Mouse (Mus musculus) G1E (cell line): ENCODE results near the gene Syp. TPM values are rescaled to one million over a fixed set of nuclear protein-coding genes. Genes with fewer than 3 reads are reported as not detected.

ENCODE experiments used
- ATAC-seq: 2 replicates; pipeline ENCODE4 v1.8.0; 2016; ENCODE audit warnings: mild to moderate bottlenecking; ENCODE audit not compliant: insufficient number of reproducible peaks, poor library complexity, low FRiP score, severe bottlenecking; ENCODE audit errors: extremely low read depth
- DNase-seq: peaks from one replicate; pipeline ENCODE4 v3.0.0; 2012; ENCODE audit warnings: low spot score
- H3K27me3 ChIP-seq: 2 replicates; pipeline ENCODE4 v1.6.1; 2012; ENCODE audit warnings: mild to moderate bottlenecking, low read length, inconsistent platforms; ENCODE audit not compliant: insufficient read depth
- H3K36me3 ChIP-seq: replicated peaks from 2 replicates; pipeline ENCODE3; 2012; ENCODE audit warnings: mild to moderate bottlenecking, inconsistent platforms
- H3K4me1 ChIP-seq: 2 replicates; pipeline ENCODE4 v1.6.1; 2012; ENCODE audit warnings: low read depth, low read length, inconsistent platforms, mixed read lengths; ENCODE audit not compliant: insufficient read depth
- H3K4me3 ChIP-seq: 2 replicates; pipeline ENCODE4 v1.5.1; 2012; ENCODE audit warnings: low read depth, mild to moderate bottlenecking, inconsistent platforms, low read length, moderate library complexity, mixed read lengths
- H3K9me3 ChIP-seq: replicated peaks from 2 replicates; pipeline ENCODE4 v1.6.1; 2012; ENCODE audit warnings: inconsistent platforms
- CTCF ChIP-seq: IDR thresholded peaks from 2 replicates; pipeline ENCODE4 v1.5.1; 2012; ENCODE audit warnings: low read depth, low read length, inconsistent platforms, mixed read lengths
- GATA1 ChIP-seq: IDR thresholded peaks from 2 replicates; pipeline ENCODE4 v1.6.1; 2012; ENCODE audit warnings: borderline replicate concordance, low read length, inconsistent platforms, mixed read lengths
- GATA2 ChIP-seq: IDR thresholded peaks from 2 replicates; pipeline ENCODE4 v1.6.1; 2012; ENCODE audit warnings: low read depth, low read length, inconsistent platforms, borderline replicate concordance
- POLR2AphosphoS5 ChIP-seq: IDR thresholded peaks from 2 replicates; pipeline ENCODE4 v1.6.1; 2012; ENCODE audit warnings: low read depth, low read length, inconsistent platforms; ENCODE audit not compliant: insufficient replicate concordance
- TAL1 ChIP-seq: conservative IDR thresholded peaks from 2 replicates; pipeline ENCODE4 v1.6.1; 2012; ENCODE audit warnings: low read depth, low read length, inconsistent platforms, mixed read lengths
- polyA plus RNA-seq: library from polyadenylated mRNA; stranded (reverse); fragments of >175 nt; gene quantifications from 2 replicates; pipeline ENCODE4 v1.2.3, GENCODE M21; 2012
- total RNA-seq, 2 experiments: library from RNA; stranded (forward) in 1 of 2; stranded (reverse) in 1 of 2; fragments of 200-1000 nt in 1 of 2; fragments of >200 nt in 1 of 2; fragmentation: Nextera tagmentation in 1 of 2; gene quantifications; 2 replicates each; pipeline ENCODE4 v1.2.3; 2014 to 2017

The Syp gene
- total and polyA plus RNA-seq, 3 experiments, result 0.38 to 0.83 (median 0.49) TPM

- H3K4me3 ChIP-seq, result peak overlapping the region; percentile 30; the same call in 1 of the 2 replicates
- peak; percentile 60 for DNase-seq
- H3K9me3 ChIP-seq, result no peaks in the 10 kb centered on the region
- H3K27me3 ChIP-seq, result peaks cover 4% of the 10 kb centered on the region
- TF ChIP-seq GATA1, result no peak
- TF ChIP-seq CTCF, result peak; percentile 55
- peaks cover 19% of the 10 kb centered on the region for H3K4me1 ChIP-seq
- peak; percentile 73 for ATAC-seq
- H3K36me3 ChIP-seq, result no peaks in the 10 kb centered on the region
These were observed 41.3 kb downstream of the Syp start for GRCm38 (mm10) chrX:7679405-7680056.

GRCm38 (mm10) chrX:7680057-7680412 lies 41.8 kb downstream of the Syp start:
- Histone ChIP-seq H3K9me3 (no peaks in the 10 kb centered on the region), H3K27me3 (peaks cover 7% of the 10 kb centered on the region), H3K4me1 (peaks cover 14% of the 10 kb centered on the region), H3K36me3 (no peaks in the 10 kb centered on the region), H3K4me3 (peak overlapping the region; percentile 30; the same call in 1 of the 2 replicates)
- TF ChIP-seq GATA2 (no peak), GATA1 (no peak), CTCF (no peak), TAL1 (no peak)
- DNase-seq (no peak), ATAC-seq (no peak)

GRCm38 (mm10) chrX:7680864-7681263 lies 42.6 kb downstream of the Syp start, which contains the start of gene Magix:
Gene Magix (minus strand): TSS chrX:7681251.
- H3K4me3 ChIP-seq, result no peak within 1 kb of the TSS
- peaks cover 7% of the 10 kb centered on the region for H3K27me3 ChIP-seq
- no peak for DNase-seq
- TF ChIP-seq GATA2, result no peak
- TF ChIP-seq TAL1, result no peak
- TF ChIP-seq GATA1, result no peak
- no peak for TF ChIP-seq CTCF
- TF ChIP-seq POLR2AphosphoS5, result no peak
- no peak for ATAC-seq
- peaks cover 7% of the 10 kb centered on the region for H3K4me1 ChIP-seq
- H3K36me3 ChIP-seq, result no peaks in the 10 kb centered on the region
- H3K9me3 ChIP-seq, result no peaks in the 10 kb centered on the region

GRCm38 (mm10) chrX:7688321-7688720 lies 50.0 kb downstream of the Syp start:
- Histone ChIP-seq H3K9me3 (no peaks in the 10 kb centered on the region), H3K4me3 (no peak overlapping the region), H3K4me1 (peaks cover 2% of the 10 kb centered on the region; the same call in 1 of the 2 replicates), H3K27me3 (peaks cover 24% of the 10 kb centered on the region), H3K36me3 (no peaks in the 10 kb centered on the region)
- DNase-seq (no peak), ATAC-seq (no peak)
- TF ChIP-seq TAL1 (no peak), CTCF (no peak), POLR2AphosphoS5 (no peak), GATA2 (no peak), GATA1 (no peak)

GRCm38 (mm10) chrX:7690486-7690885 lies 52.2 kb downstream of the Syp start:
- TF ChIP-seq CTCF (no peak), GATA2 (no peak), GATA1 (no peak), POLR2AphosphoS5 (no peak)
- Histone ChIP-seq H3K4me3 (no peak overlapping the region), H3K27me3 (peaks cover 20% of the 10 kb centered on the region), H3K9me3 (no peaks in the 10 kb centered on the region), H3K36me3 (no peaks in the 10 kb centered on the region), H3K4me1 (peaks cover 2% of the 10 kb centered on the region; the same call in 1 of the 2 replicates)
- ATAC-seq (no peak), DNase-seq (no peak)

- H3K27me3 ChIP-seq, result peaks cover 12% of the 10 kb centered on the region
- no peak for TF ChIP-seq CTCF
- TF ChIP-seq GATA1, result no peak
- no peak for TF ChIP-seq GATA2
- TF ChIP-seq POLR2AphosphoS5, result no peak
- TF ChIP-seq TAL1, result no peak
- no peak overlapping the region for H3K4me3 ChIP-seq
- no peaks in the 10 kb centered on the region for H3K9me3 ChIP-seq
- no peak for DNase-seq
- no peak for ATAC-seq
- peaks cover 2% of the 10 kb centered on the region; the same call in 1 of the 2 replicates for H3K4me1 ChIP-seq
- no peaks in the 10 kb centered on the region for H3K36me3 ChIP-seq
These were observed 54.6 kb downstream of the Syp start for GRCm38 (mm10) chrX:7692862-7693261.
